Mouse (Mus musculus) megakaryocyte, embryonic 14.5 days (primary cell): Measurements from ENCODE around the gene Emcn.

ENCODE experiments used
- FLI1 ChIP-seq: IDR thresholded peaks from 2 replicates; pipeline ENCODE4 v1.6.1; 2012; ENCODE audit warnings: low read length, inconsistent platforms, mixed read lengths
- GATA1 ChIP-seq: IDR thresholded peaks from 3 replicates; pipeline ENCODE4 v1.6.1; 2012; ENCODE audit warnings: mixed read lengths, low read length, inconsistent platforms, borderline replicate concordance

DNA sequence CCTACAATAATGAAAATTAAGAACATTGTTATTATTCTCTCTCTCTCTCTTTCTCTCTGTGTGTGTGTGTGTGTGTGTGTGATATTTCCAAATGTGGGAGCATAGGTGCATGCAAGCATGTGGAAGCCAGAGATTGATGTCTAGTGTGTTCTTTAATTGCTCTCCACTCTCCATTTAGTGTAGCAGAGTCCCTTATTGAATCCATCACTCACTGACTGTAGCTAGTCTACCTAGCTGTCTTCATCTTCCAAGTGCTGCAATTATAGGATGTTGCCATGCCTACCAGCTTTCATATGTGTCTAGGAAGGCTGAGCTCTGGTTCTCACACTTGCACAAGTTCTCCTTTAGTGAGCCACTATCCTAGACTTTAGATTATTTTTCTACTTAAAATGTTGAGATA lies 30.9 kb upstream of the Emcn start:
- TF ChIP-seq GATA1 = no peak
- no peak for TF ChIP-seq FLI1
